Mouse (Mus musculus) gonadal fat pad, adult 2 months (tissue): Measurements from ENCODE around the gene Gm37240. TPM values are rescaled to one million over a fixed set of nuclear protein-coding genes. Genes with fewer than 3 reads are reported as not detected.

Experiments
- polyA plus RNA-seq: library from polyadenylated mRNA; depleted of rRNA; stranded (reverse); fragments of >200 nt; gene quantifications from 2 replicates; pipeline ENCODE4 v1.2.3, GENCODE M21; 2012; rRNA removed

The Gm37240 gene
- polyA plus RNA-seq, 1 experiment: 6.2 TPM

Other genes starting within 250 kb of the Gm37240 start
- gene Fam160a1, start 70.2 kb downstream of the Gm37240 start, polyA plus RNA-seq: 14.4 and 15.6 TPM in 2 replicates
- gene Glt28d2, start within 50 bp of the Gm37240 start, polyA plus RNA-seq: 1.6 and 1.8 TPM in 2 replicates
- 40.7 and 52.7 TPM in 2 replicates for gene Sh3d19, start 83.6 kb upstream of the Gm37240 start, polyA plus RNA-seq
- gene Prss48, start 115.0 kb upstream of the Gm37240 start, polyA plus RNA-seq: 0.12 TPM in 1 of 2 replicates, not detected in the other